Mouse (Mus musculus) heart, embryonic 16.5 days (tissue): ENCODE results near the gene Pacsin3. TPM values are rescaled to one million over a fixed set of nuclear protein-coding genes. Genes with fewer than 3 reads are reported as not detected.

Source experiments
- ATAC-seq: fragments of 200-750 bp; cut with Nextera tagmentation; replicated peaks from 2 replicates; pipeline ENCODE4 v1.8.0; 2017; ENCODE audit warnings: moderate number of reproducible peaks; ENCODE audit not compliant: insufficient read depth, low FRiP score; ENCODE audit errors: extremely low read depth
- H3K27ac ChIP-seq: fragments of 300-500 bp; sonication (generic); 2 replicates; pipeline ENCODE4 v1.5.1; 2014; ENCODE audit warnings: mild to moderate bottlenecking, low read length, control low read depth, moderate library complexity
- H3K27me3 ChIP-seq: fragments of 300-500 bp; sonication (generic); 2 replicates; pipeline ENCODE4 v1.6.1; 2014; ENCODE audit warnings: low read length, mixed read lengths; ENCODE audit not compliant: control insufficient read depth, insufficient read depth
- H3K36me3 ChIP-seq: fragments of 300-500 bp; sonication (generic); 2 replicates; pipeline ENCODE4 v1.6.1; 2014; ENCODE audit not compliant: control insufficient read depth, insufficient read depth
- H3K4me1 ChIP-seq: fragments of 300-500 bp; sonication (generic); 2 replicates; pipeline ENCODE4 v1.6.1; 2014; ENCODE audit warnings: low read length, mixed read lengths; ENCODE audit not compliant: control insufficient read depth, insufficient read depth
- H3K4me2 ChIP-seq: fragments of 300-500 bp; sonication (generic); 2 replicates; pipeline ENCODE4 v1.6.1; 2014; ENCODE audit warnings: low read depth, mild to moderate bottlenecking, control low read depth, low read length
- H3K4me3 ChIP-seq: fragments of 300-500 bp; sonication (generic); 2 replicates; pipeline ENCODE4 v1.5.1; 2014; ENCODE audit warnings: mild to moderate bottlenecking, control low read depth, low read length
- H3K9ac ChIP-seq: fragments of 300-500 bp; sonication (generic); 2 replicates; pipeline ENCODE4 v1.6.1; 2014; ENCODE audit warnings: low read length, control low read depth
- H3K9me3 ChIP-seq: fragments of 300-500 bp; sonication (generic); replicated peaks from 2 replicates; pipeline ENCODE4 v1.6.1; 2016; ENCODE audit warnings: low read length; ENCODE audit not compliant: control insufficient read depth
- WGBS: fragments of 180-500 bp; shearing (Covaris S2); extraction: QIAGEN DNeasy Blood & Tissue Kit; methylation state at CpG from one replicate; pipeline ENCODE4 v1.1.7; 2014; 5-methylcytosine and 5-hydroxymethylcytosine counted together
- polyA plus RNA-seq: library from polyadenylated mRNA; unstranded; fragments of >200 nt; fragmentation: Nextera tagmentation; extraction: Ambion mirVana; gene quantifications from 2 replicates; pipeline ENCODE4 v1.2.1, GENCODE M21; 2015

Gene Pacsin3
- polyA plus RNA-seq, 1 experiment from 2014 or later: 60.4 TPM

GRCm38 (mm10) chr2:91256256-91257125 lies 737 bp downstream of the Pacsin3 start:
- Histone ChIP-seq H3K4me1 (peaks cover 31% of the 10 kb centered on the region), H3K4me3 (peak overlapping the region; percentile 74), H3K27me3 (peaks cover 5% of the 10 kb centered on the region; the same call in 1 of the 2 replicates), H3K27ac (peak overlapping the region; percentile 84), H3K36me3 (peaks cover 2% of the 10 kb centered on the region), H3K4me2 (peak overlapping the region; percentile 71), H3K9ac (peak overlapping the region; percentile 84), H3K9me3 (no peaks in the 10 kb centered on the region)
- WGBS: under 1% methylated on average over 52 of the region's 52 CpGs
- peak; percentile 73 for ATAC-seq

- Histone ChIP-seq H3K4me1 (peaks cover 28% of the 10 kb centered on the region), H3K4me3 (peak overlapping the region; percentile 74)
- 4% methylated on average over 22 of the region's 22 CpGs for WGBS
Measured at GRCm38 (mm10) chr2:91257126-91257980, 1.6 kb downstream of the Pacsin3 start.

GRCm38 (mm10) chr2:91258054-91258453 lies 2.3 kb downstream of the Pacsin3 start:
- Histone ChIP-seq H3K27me3 (peaks cover 5% of the 10 kb centered on the region; the same call in 1 of the 2 replicates), H3K9ac (peak overlapping the region; percentile 84), H3K36me3 (peaks cover 6% of the 10 kb centered on the region), H3K27ac (peak overlapping the region; percentile 84), H3K4me2 (peak overlapping the region; percentile 71), H3K4me3 (peak overlapping the region; percentile 74), H3K9me3 (no peaks in the 10 kb centered on the region), H3K4me1 (peaks cover 28% of the 10 kb centered on the region)
- ATAC-seq: no peak
- 80% methylated on average over 5 of the region's 5 CpGs for WGBS

More at GRCm38 (mm10) chr2:91257126-91257980, 1.6 kb downstream of the Pacsin3 start:
- Histone ChIP-seq H3K9me3 (no peaks in the 10 kb centered on the region), H3K4me2 (peak overlapping the region; percentile 71), H3K9ac (peak overlapping the region; percentile 84), H3K27ac (peak overlapping the region; percentile 84), H3K27me3 (peaks cover 5% of the 10 kb centered on the region; the same call in 1 of the 2 replicates), H3K36me3 (peaks cover 6% of the 10 kb centered on the region)
- ATAC-seq: peak; percentile 35

- H3K9ac ChIP-seq: no peak overlapping the region
- WGBS: 20% methylated on average over 1 of the region's 1 CpGs
Measured at GRCm38 (mm10) chr2:91258830-91259229, 3.1 kb downstream of the Pacsin3 start.

GRCm38 (mm10) chr2:91259493-91259892 lies 3.7 kb downstream of the Pacsin3 start:
- Histone ChIP-seq H3K4me2 (peak overlapping the region; percentile 7; the same call in 1 of the 2 replicates), H3K4me1 (peaks cover 33% of the 10 kb centered on the region), H3K4me3 (no peak overlapping the region), H3K27me3 (peaks cover 5% of the 10 kb centered on the region; the same call in 1 of the 2 replicates), H3K9ac (no peak overlapping the region; the same call in 1 of the 2 replicates), H3K27ac (peak overlapping the region; percentile 61), H3K36me3 (peaks cover 12% of the 10 kb centered on the region), H3K9me3 (no peaks in the 10 kb centered on the region)
- ATAC-seq: no peak
- WGBS: 57% methylated on average over 1 of the region's 1 CpGs

More at GRCm38 (mm10) chr2:91258830-91259229, 3.1 kb downstream of the Pacsin3 start:
- Histone ChIP-seq H3K36me3 (peaks cover 12% of the 10 kb centered on the region), H3K27ac (peak overlapping the region; percentile 21; the same call in 1 of the 2 replicates), H3K4me3 (no peak overlapping the region), H3K27me3 (peaks cover 5% of the 10 kb centered on the region; the same call in 1 of the 2 replicates), H3K4me1 (peaks cover 28% of the 10 kb centered on the region), H3K9me3 (no peaks in the 10 kb centered on the region), H3K4me2 (no peak overlapping the region)
- no peak for ATAC-seq

- Histone ChIP-seq H3K9ac (peak overlapping the region; percentile 93), H3K27ac (peak overlapping the region; percentile 91), H3K4me3 (peak overlapping the region; percentile 86), H3K4me1 (peaks cover 17% of the 10 kb centered on the region), H3K36me3 (peaks cover 32% of the 10 kb centered on the region), H3K9me3 (no peaks in the 10 kb centered on the region), H3K27me3 (no peaks in the 10 kb centered on the region), H3K4me2 (peak overlapping the region; percentile 74)
- ATAC-seq: no peak
- WGBS: 87% methylated on average over 17 of the region's 17 CpGs
Measured at GRCm38 (mm10) chr2:91263692-91264660, 8.2 kb downstream of the Pacsin3 start.

GRCm38 (mm10) chr2:91264711-91265681 lies 9.2 kb downstream of the Pacsin3 start, which contains the start of gene Arfgap2:
TSS of gene Arfgap2 (plus strand) at chr2:91264974.
- Histone ChIP-seq H3K9ac (peak within 1 kb of the TSS; percentile 93), H3K4me1 (peaks cover 12% of the 10 kb centered on the region)
- WGBS: under 1% methylated on average over 72 of the region's 72 CpGs

More at GRCm38 (mm10) chr2:91264711-91265681, 9.2 kb downstream of the Pacsin3 start, which contains the start of gene Arfgap2:
- Histone ChIP-seq H3K36me3 (peaks cover 40% of the 10 kb centered on the region), H3K27ac (peak within 1 kb of the TSS; percentile 91), H3K27me3 (no peaks in the 10 kb centered on the region), H3K9me3 (no peaks in the 10 kb centered on the region), H3K4me2 (peak within 1 kb of the TSS; percentile 74), H3K4me3 (peak within 1 kb of the TSS; percentile 86)
- ATAC-seq: peak; percentile 99
